Mouse (Mus musculus) thymus, adult 2 months (tissue): ENCODE measurements around the gene Gorasp1. TPM values are rescaled to one million over a fixed set of nuclear protein-coding genes. Genes with fewer than 3 reads are reported as not detected.

Source experiments
- DNase-seq: peaks from one replicate; pipeline ENCODE4 v3.0.0; 2021
- H3K27ac ChIP-seq: fragments of 200-500 bp; 2 replicates; pipeline ENCODE4 v1.5.1; 2012; ENCODE audit warnings: low read length, control low read depth; ENCODE audit not compliant: control insufficient read depth, insufficient read depth
- H3K27me3 ChIP-seq: fragments of 200-500 bp; 2 replicates; pipeline ENCODE4 v1.6.1; 2012; ENCODE audit warnings: mild to moderate bottlenecking, low read length, moderate library complexity, mixed read lengths; ENCODE audit not compliant: control insufficient read depth, insufficient read depth
- H3K36me3 ChIP-seq: fragments of 200-500 bp; 2 replicates; pipeline ENCODE4 v1.6.1; 2012; ENCODE audit warnings: mild to moderate bottlenecking, low read length, moderate library complexity; ENCODE audit not compliant: control insufficient read depth, insufficient read depth
- H3K4me1 ChIP-seq: fragments of 200-500 bp; replicated peaks from 2 replicates; pipeline ENCODE4 v1.6.1; 2012; ENCODE audit warnings: low read length; ENCODE audit not compliant: control insufficient read depth, insufficient read depth
- H3K4me3 ChIP-seq: fragments of 200-500 bp; 2 replicates; pipeline ENCODE4 v1.5.1; 2012; ENCODE audit warnings: mild to moderate bottlenecking, low read length, control low read depth, moderate library complexity; ENCODE audit not compliant: control insufficient read depth, insufficient read depth
- CTCF ChIP-seq: fragments of 200-500 bp; IDR thresholded peaks from 2 replicates; pipeline ENCODE4 v1.5.1; 2012; ENCODE audit warnings: mild to moderate bottlenecking, control low read depth, low read length, moderate library complexity, borderline replicate concordance; ENCODE audit not compliant: control insufficient read depth, poor library complexity, insufficient read depth; ENCODE audit errors: extremely low read depth
- POLR2A ChIP-seq: fragments of 200-500 bp; IDR thresholded peaks from 2 replicates; pipeline ENCODE4 v1.6.1; 2012; ENCODE audit warnings: mild to moderate bottlenecking, low read length, control low read depth, moderate library complexity; ENCODE audit not compliant: control insufficient read depth, poor library complexity, insufficient read depth; ENCODE audit errors: extremely low read depth
- WGBS: fragments of 180-500 bp; shearing (Covaris S2); methylation state at CpG from one replicate; pipeline ENCODE4 v1.1.7; 2018; 5-methylcytosine and 5-hydroxymethylcytosine counted together
- polyA plus RNA-seq: library from polyadenylated mRNA; depleted of rRNA; stranded (reverse); fragments of >200 nt; gene quantifications from 2 replicates; pipeline ENCODE4 v1.2.3, GENCODE M21; 2012

Gorasp1 gene
- polyA plus RNA-seq, 1 experiment = 10.8 TPM

DNA sequence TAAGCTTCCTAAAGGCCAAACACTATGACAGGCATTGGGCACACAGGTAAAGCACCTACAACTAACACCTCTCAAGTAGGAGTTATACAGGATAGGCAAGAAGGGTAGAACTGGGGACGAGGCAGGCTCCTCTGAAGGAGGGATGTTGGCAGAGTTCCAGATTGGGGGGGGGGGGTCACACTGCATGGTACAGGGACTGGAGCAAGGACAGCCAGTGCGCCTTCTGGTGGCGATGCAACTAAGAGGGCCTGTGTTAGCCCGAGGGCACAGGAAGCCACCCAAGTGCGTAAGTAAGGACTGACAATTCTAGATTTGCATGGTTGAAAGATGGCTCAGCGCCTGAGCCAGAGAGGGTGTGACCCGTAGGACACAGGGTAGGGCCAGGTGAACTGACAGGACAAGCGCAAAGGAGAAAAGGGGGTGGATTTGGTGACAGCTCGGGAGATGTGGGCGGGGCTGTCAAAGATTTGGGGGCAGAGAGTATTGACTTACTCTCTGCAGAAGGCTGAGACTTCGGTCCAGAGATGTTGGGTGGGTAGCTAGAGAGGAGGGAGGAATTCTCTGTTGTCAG, 45.0 kb upstream of the Gorasp1 start:
- no peaks in the 10 kb centered on the region for H3K36me3 ChIP-seq
- H3K4me3 ChIP-seq = peak overlapping the region; percentile 87
- DNase-seq = peak; percentile 85
- H3K27me3 ChIP-seq = no peaks in the 10 kb centered on the region
- TF ChIP-seq CTCF (peak; percentile 70; the same call in 1 of the 2 replicates), POLR2A (no peak)
- WGBS = 0% methylated on average over 11 of the region's 11 CpGs
- peak overlapping the region; percentile 98 for H3K27ac ChIP-seq
- H3K4me1 ChIP-seq = peaks cover 53% of the 10 kb centered on the region

DNA sequence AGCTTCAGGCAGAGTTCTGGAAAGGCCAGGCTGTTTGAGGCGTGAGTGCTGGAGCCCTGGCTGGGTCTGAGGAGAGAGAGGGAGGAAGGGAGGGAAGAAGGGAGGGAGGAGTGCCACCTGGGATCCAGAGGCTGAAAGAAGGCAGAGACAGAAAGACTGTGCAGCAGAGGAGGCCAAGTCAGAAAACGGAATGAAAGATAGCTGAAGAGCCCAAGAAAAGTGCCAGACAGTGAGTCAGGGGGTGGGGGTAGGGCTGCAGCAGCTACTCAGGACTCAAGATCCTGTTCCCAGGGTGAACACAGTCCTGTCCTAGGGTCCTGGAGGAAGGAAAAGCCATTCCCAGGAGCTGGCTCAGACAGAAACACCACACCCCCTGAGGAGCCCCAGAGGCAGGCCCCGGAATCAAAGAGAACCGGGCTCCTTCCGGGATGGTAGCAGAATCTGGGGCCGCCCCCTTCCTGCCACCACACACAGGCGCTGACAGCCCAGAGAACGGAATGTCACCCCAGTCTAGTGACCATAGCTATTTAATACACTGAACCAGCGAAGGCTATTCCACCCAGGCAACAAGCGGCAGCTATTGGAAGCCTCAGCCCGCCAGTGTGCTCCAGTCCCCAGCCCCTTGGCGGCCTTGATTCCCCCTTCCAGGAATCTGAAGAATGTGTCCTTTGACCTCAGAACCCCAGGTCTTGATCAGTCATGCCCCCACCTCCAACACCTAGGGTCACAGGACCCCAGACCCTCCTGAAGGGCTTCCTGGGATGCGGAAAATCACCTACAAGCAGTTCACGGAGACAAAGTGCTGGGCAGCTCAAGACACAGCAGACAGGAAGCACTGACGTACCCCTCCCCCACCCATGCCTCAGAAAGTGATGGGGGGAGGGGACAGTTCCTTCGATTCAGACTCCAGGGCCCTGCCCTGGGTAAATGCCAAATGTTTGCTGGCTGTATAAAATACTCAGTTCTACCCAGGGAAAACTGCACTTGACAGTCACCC, 44.1 kb upstream of the Gorasp1 start:
- DNase-seq = peak; percentile 86
- 2% methylated on average over 16 of the region's 16 CpGs for WGBS
- H3K4me1 ChIP-seq = peaks cover 61% of the 10 kb centered on the region
- peaks cover 1% of the 10 kb centered on the region; the same call in 1 of the 2 replicates for H3K36me3 ChIP-seq
- peak overlapping the region; percentile 87 for H3K4me3 ChIP-seq
- H3K27ac ChIP-seq = peak overlapping the region; percentile 98
- no peaks in the 10 kb centered on the region for H3K27me3 ChIP-seq
- TF ChIP-seq CTCF = no peak
- TF ChIP-seq POLR2A = peak; percentile 63; the same call in 1 of the 2 replicates

DNA sequence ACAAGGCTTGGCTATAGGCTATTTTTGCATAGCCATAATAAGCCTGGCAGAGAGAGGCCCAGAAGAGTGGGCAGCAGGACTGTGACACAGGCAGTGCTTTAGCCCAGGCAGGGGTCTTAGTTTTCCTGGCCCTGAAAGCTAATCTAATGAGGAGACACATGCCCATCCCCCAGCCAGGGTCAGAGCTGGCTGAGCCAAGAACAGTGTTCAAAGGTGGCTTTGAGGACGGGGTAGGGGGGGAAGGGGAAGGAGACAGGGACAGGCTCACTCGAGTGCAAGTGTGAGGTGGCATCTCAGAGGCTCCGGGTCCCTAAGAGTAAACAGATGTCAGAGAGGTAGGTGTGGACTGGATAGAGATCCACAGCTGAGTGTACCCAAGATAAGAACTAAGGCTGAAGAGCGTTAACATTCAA, 43.4 kb upstream of the Gorasp1 start:
- Histone ChIP-seq H3K4me1 (peaks cover 59% of the 10 kb centered on the region), H3K27me3 (no peaks in the 10 kb centered on the region), H3K36me3 (peaks cover 5% of the 10 kb centered on the region; the same call in 1 of the 2 replicates), H3K4me3 (peak overlapping the region; percentile 87), H3K27ac (peak overlapping the region; percentile 98)
- DNase-seq = peak; percentile 44
- 5% methylated on average over 4 of the region's 4 CpGs for WGBS
- TF ChIP-seq CTCF (no peak), POLR2A (no peak)

DNA sequence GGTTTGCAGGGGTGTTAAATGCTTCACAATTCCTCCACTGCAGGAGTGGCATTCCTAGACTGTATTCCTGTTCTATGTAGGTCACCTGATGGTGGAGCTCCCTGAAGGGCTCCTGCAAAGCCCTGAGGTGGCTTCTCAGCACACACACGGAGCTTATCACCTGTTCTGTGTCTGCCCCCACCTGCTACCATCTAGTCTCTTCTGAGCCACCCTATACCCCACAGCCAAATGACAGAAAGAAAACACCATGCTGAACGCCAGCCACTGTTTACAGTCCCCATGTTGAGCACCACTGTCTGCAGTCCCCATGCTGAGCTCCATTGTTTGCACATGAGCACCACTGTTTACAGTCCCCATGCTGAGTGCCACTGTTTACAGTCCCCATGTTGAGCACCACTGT, 42.4 kb upstream of the Gorasp1 start:
- peak overlapping the region; percentile 93 for H3K27ac ChIP-seq
- no peaks in the 10 kb centered on the region for H3K27me3 ChIP-seq
- peak overlapping the region; percentile 9; the same call in 1 of the 2 replicates for H3K4me3 ChIP-seq
- no peak for DNase-seq
- 10% methylated on average over 2 of the region's 2 CpGs for WGBS
- H3K36me3 ChIP-seq = peaks cover 11% of the 10 kb centered on the region
- peaks cover 50% of the 10 kb centered on the region for H3K4me1 ChIP-seq
- TF ChIP-seq CTCF (no peak), POLR2A (no peak)

DNA sequence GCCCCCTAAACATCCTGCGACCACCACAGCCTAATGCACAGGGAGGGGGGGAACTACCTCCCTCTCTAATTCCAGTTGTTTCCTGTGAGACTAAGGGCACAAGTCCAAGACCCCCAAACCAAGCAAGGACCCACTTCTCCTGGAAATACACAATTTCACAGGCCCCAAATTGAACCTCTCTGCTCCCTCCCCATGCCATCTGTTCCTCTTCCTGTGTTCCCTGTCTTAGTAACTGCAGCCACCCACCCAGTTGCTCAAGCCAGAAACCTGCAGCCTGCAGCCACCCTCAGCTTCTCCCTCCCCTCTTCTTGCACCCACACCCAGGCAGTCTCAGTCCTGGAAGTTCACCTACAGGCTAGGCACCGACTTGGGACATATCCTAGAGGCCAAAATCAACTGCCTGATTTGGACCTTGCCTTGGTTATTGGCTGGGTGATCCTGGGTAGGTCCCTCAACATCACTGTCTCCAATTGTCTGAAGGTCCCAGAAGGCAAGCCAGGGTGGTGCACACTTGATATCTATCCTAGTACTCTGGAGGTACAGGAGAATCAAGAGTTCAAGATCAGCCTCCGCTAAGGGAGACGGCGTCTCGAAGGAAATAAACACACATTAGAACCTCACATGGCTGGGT, 41.6 kb upstream of the Gorasp1 start:
- TF ChIP-seq POLR2A (no peak), CTCF (no peak)
- DNase-seq = peak; percentile 44
- Histone ChIP-seq H3K27ac (peak overlapping the region; percentile 93), H3K4me3 (peak overlapping the region; percentile 57), H3K4me1 (peaks cover 42% of the 10 kb centered on the region), H3K27me3 (no peaks in the 10 kb centered on the region), H3K36me3 (peaks cover 18% of the 10 kb centered on the region)
- WGBS = 53% methylated on average over 6 of the region's 6 CpGs

DNA sequence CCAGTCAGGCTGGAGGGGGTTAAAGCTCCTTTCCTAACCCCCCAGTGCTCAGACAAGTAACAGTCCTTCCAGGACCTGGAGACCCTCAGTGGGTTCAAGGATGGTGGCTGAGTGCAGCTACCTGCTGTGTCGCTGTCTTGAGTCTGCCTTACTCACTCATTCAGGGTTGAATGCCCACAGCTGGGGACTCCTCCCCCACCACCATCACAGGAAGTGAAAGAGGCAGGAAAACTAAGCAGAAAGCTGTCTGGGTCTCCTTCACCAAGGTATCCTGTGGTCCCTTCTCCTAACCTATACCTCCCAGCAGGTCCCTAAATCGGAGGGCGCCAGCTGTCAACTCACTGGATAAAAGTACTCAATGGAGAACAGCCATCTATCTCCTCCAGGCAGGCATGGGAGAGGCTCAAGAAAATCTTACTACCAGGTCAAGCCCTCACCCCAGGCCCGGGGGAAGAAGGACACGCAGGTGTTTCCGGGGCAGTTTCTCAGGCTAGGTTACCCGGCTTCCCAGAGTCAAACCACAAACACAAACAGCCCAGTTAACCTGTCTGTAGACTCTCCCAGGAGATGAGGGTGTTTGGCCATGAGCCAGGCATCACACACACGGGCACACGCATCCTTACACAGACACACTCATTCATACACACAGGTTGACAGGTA, 40.9 kb upstream of the Gorasp1 start:
- Histone ChIP-seq H3K27ac (peak overlapping the region; percentile 93), H3K27me3 (no peaks in the 10 kb centered on the region), H3K4me3 (peak overlapping the region; percentile 57), H3K4me1 (peaks cover 41% of the 10 kb centered on the region), H3K36me3 (peaks cover 25% of the 10 kb centered on the region)
- no peak for TF ChIP-seq CTCF
- TF ChIP-seq POLR2A = no peak; the same call in 1 of the 2 replicates
- 3% methylated on average over 9 of the region's 9 CpGs for WGBS
- peak; percentile 84 for DNase-seq
